Mouse (Mus musculus): ENCODE results near the gene Auts2. TPM values are rescaled to one million over a fixed set of nuclear protein-coding genes. Genes with fewer than 3 reads are reported as not detected.

Gene Auts2
- polyA plus RNA-seq, 1 experiment: 0.01 TPM

GRCm38 (mm10) chr5:132249523-132249922, 293.6 kb downstream of the Auts2 start:
- TF ChIP-seq GATA1 (IDR thresholded peaks at IDR 0.05; ENCODE audit: low read length): no peak
- TF ChIP-seq TAL1 (IDR thresholded peaks at IDR 0.05; ENCODE audit: low read length): no peak
- H3K27me3 ChIP-seq (ENCODE audit: control insufficient read depth): no peaks in the 10 kb centered on the region
- no peaks in the 10 kb centered on the region for H3K4me1 ChIP-seq (ENCODE audit: control insufficient read depth)
- H3K4me3 ChIP-seq (replicated peaks): no peak overlapping the region
- H3K9me3 ChIP-seq (ENCODE audit: control insufficient read depth, low read length): no peaks in the 10 kb centered on the region
- H3K36me3 ChIP-seq (ENCODE audit: control insufficient read depth): no peaks in the 10 kb centered on the region

- Histone ChIP-seq H3K9me3 (ENCODE audit: control insufficient read depth, low read length) (no peaks in the 10 kb centered on the region), H3K4me3 (replicated peaks) (no peak overlapping the region), H3K27me3 (ENCODE audit: control insufficient read depth) (no peaks in the 10 kb centered on the region), H3K36me3 (ENCODE audit: control insufficient read depth) (no peaks in the 10 kb centered on the region), H3K4me1 (ENCODE audit: control insufficient read depth) (no peaks in the 10 kb centered on the region)
- no peak for TF ChIP-seq GATA1 (IDR thresholded peaks at IDR 0.05; ENCODE audit: low read length)
Observed at GRCm38 (mm10) chr5:132248069-132248468, 295.1 kb downstream of the Auts2 start.

- H3K4me1 ChIP-seq (ENCODE audit: control insufficient read depth): no peaks in the 10 kb centered on the region
- H3K36me3 ChIP-seq (ENCODE audit: control insufficient read depth): no peaks in the 10 kb centered on the region
- H3K9me3 ChIP-seq (ENCODE audit: control insufficient read depth, low read length): no peaks in the 10 kb centered on the region
- H3K27me3 ChIP-seq (ENCODE audit: control insufficient read depth): no peaks in the 10 kb centered on the region
- TF ChIP-seq TAL1 (IDR thresholded peaks at IDR 0.05; ENCODE audit: low read length): no peak
- TF ChIP-seq GATA1 (IDR thresholded peaks at IDR 0.05; ENCODE audit: low read length): no peak
- H3K4me3 ChIP-seq (replicated peaks): no peak overlapping the region
Observed at GRCm38 (mm10) chr5:132235460-132235859, 307.7 kb downstream of the Auts2 start.

GRCm38 (mm10) chr5:132234471-132234870, 308.7 kb downstream of the Auts2 start:
- TF ChIP-seq GATA1 (IDR thresholded peaks at IDR 0.05; ENCODE audit: low read length): no peak
- no peak for TF ChIP-seq TAL1 (IDR thresholded peaks at IDR 0.05; ENCODE audit: low read length)

GRCm38 (mm10) chr5:132231280-132232047, 311.7 kb downstream of the Auts2 start:
- no peak overlapping the region for H3K4me3 ChIP-seq (replicated peaks)
- no peaks in the 10 kb centered on the region for H3K9me3 ChIP-seq (ENCODE audit: control insufficient read depth, low read length)
- no peaks in the 10 kb centered on the region for H3K27me3 ChIP-seq (ENCODE audit: control insufficient read depth)
- no peaks in the 10 kb centered on the region; the same call in 1 of the 2 replicates for H3K4me1 ChIP-seq (ENCODE audit: control insufficient read depth)
- TF ChIP-seq GATA1 (IDR thresholded peaks at IDR 0.05; ENCODE audit: low read length): no peak
- H3K36me3 ChIP-seq (ENCODE audit: control insufficient read depth): no peaks in the 10 kb centered on the region

More at GRCm38 (mm10) chr5:132234471-132234870, 308.7 kb downstream of the Auts2 start:
- H3K4me1 ChIP-seq (ENCODE audit: control insufficient read depth): no peaks in the 10 kb centered on the region; the same call in 1 of the 2 replicates
- no peaks in the 10 kb centered on the region for H3K36me3 ChIP-seq (ENCODE audit: control insufficient read depth)
- H3K4me3 ChIP-seq (replicated peaks): no peak overlapping the region
- no peaks in the 10 kb centered on the region for H3K27me3 ChIP-seq (ENCODE audit: control insufficient read depth)
- H3K9me3 ChIP-seq (ENCODE audit: control insufficient read depth, low read length): no peaks in the 10 kb centered on the region

- Histone ChIP-seq H3K4me1 (ENCODE audit: control insufficient read depth) (no peaks in the 10 kb centered on the region; the same call in 1 of the 2 replicates), H3K4me3 (replicated peaks) (no peak overlapping the region), H3K27me3 (ENCODE audit: control insufficient read depth) (no peaks in the 10 kb centered on the region), H3K36me3 (ENCODE audit: control insufficient read depth) (no peaks in the 10 kb centered on the region), H3K9me3 (ENCODE audit: control insufficient read depth, low read length) (no peaks in the 10 kb centered on the region)
- TF ChIP-seq GATA1 (IDR thresholded peaks at IDR 0.05; ENCODE audit: low read length) (no peak), TAL1 (IDR thresholded peaks at IDR 0.05; ENCODE audit: low read length) (no peak)
Observed at GRCm38 (mm10) chr5:132229644-132230357, 313.3 kb downstream of the Auts2 start.

- no peaks in the 10 kb centered on the region for H3K27me3 ChIP-seq (ENCODE audit: control insufficient read depth)
- no peak overlapping the region for H3K4me3 ChIP-seq (replicated peaks)
- no peaks in the 10 kb centered on the region; the same call in 1 of the 2 replicates for H3K4me1 ChIP-seq (ENCODE audit: control insufficient read depth)
- no peaks in the 10 kb centered on the region for H3K36me3 ChIP-seq (ENCODE audit: control insufficient read depth)
- TF ChIP-seq GATA1 (IDR thresholded peaks at IDR 0.05; ENCODE audit: low read length) (no peak), TAL1 (IDR thresholded peaks at IDR 0.05; ENCODE audit: low read length) (no peak)
- no peaks in the 10 kb centered on the region for H3K9me3 ChIP-seq (ENCODE audit: control insufficient read depth, low read length)
Observed at GRCm38 (mm10) chr5:132229023-132229422, 314.1 kb downstream of the Auts2 start.

- no peak for TF ChIP-seq TAL1 (IDR thresholded peaks at IDR 0.05; ENCODE audit: low read length)
- TF ChIP-seq GATA1 (IDR thresholded peaks at IDR 0.05; ENCODE audit: low read length): no peak
- Histone ChIP-seq H3K9me3 (ENCODE audit: control insufficient read depth, low read length) (no peaks in the 10 kb centered on the region), H3K36me3 (ENCODE audit: control insufficient read depth) (no peaks in the 10 kb centered on the region), H3K4me3 (replicated peaks) (no peak overlapping the region), H3K27me3 (ENCODE audit: control insufficient read depth) (no peaks in the 10 kb centered on the region), H3K4me1 (ENCODE audit: control insufficient read depth) (no peaks in the 10 kb centered on the region)
Observed at GRCm38 (mm10) chr5:132220376-132220930, 322.7 kb downstream of the Auts2 start.

GRCm38 (mm10) chr5:132216143-132216542, 327.0 kb downstream of the Auts2 start:
- H3K36me3 ChIP-seq (ENCODE audit: control insufficient read depth): no peaks in the 10 kb centered on the region
- no peak for TF ChIP-seq GATA1 (IDR thresholded peaks at IDR 0.05; ENCODE audit: low read length)
- no peak for TF ChIP-seq TAL1 (IDR thresholded peaks at IDR 0.05; ENCODE audit: low read length)
- no peaks in the 10 kb centered on the region for H3K9me3 ChIP-seq (ENCODE audit: control insufficient read depth, low read length)
- no peaks in the 10 kb centered on the region for H3K4me1 ChIP-seq (ENCODE audit: control insufficient read depth)
- H3K27me3 ChIP-seq (ENCODE audit: control insufficient read depth): no peaks in the 10 kb centered on the region
- H3K4me3 ChIP-seq (replicated peaks): no peak overlapping the region
